Mouse (Mus musculus) liver, embryonic 16.5 days (tissue): ENCODE data around the gene Sec14l1. TPM values are rescaled to one million over a fixed set of nuclear protein-coding genes. Genes with fewer than 3 reads are reported as not detected.

Source experiments
- ATAC-seq: fragments of 200-750 bp; cut with Nextera tagmentation; 2 replicates; pipeline ENCODE4 v1.8.0; 2017; ENCODE audit warnings: low read depth, mild to moderate bottlenecking, moderate number of reproducible peaks, moderate library complexity
- H3K27ac ChIP-seq: fragments of 300-500 bp; sonication (generic); 2 replicates; pipeline ENCODE4 v1.5.1; 2014; ENCODE audit warnings: mild to moderate bottlenecking, low read length
- H3K27me3 ChIP-seq: fragments of 300-500 bp; sonication (generic); 2 replicates; pipeline ENCODE4 v1.6.1; 2014; ENCODE audit warnings: low read depth, low read length, mixed read lengths; ENCODE audit not compliant: control insufficient read depth, insufficient read depth
- H3K36me3 ChIP-seq: fragments of 300-500 bp; sonication (generic); 2 replicates; pipeline ENCODE4 v1.6.1; 2014; ENCODE audit warnings: mild to moderate bottlenecking; ENCODE audit not compliant: control insufficient read depth, insufficient read depth
- H3K4me1 ChIP-seq: fragments of 300-500 bp; sonication (generic); 2 replicates; pipeline ENCODE4 v1.6.1; 2014; ENCODE audit warnings: low read depth, low read length, mixed read lengths; ENCODE audit not compliant: control insufficient read depth
- H3K4me2 ChIP-seq: fragments of 300-500 bp; sonication (generic); 2 replicates; pipeline ENCODE4 v1.6.1; 2014; ENCODE audit warnings: low read depth, low read length, mixed read lengths
- H3K4me3 ChIP-seq: fragments of 300-500 bp; sonication (generic); 2 replicates; pipeline ENCODE4 v1.5.1; 2014; ENCODE audit warnings: low read depth, mild to moderate bottlenecking, low read length
- H3K9ac ChIP-seq: fragments of 300-500 bp; sonication (generic); 2 replicates; pipeline ENCODE4 v1.6.1; 2014; ENCODE audit warnings: low read depth, low read length
- H3K9me3 ChIP-seq: fragments of 300-500 bp; sonication (generic); replicated peaks from 2 replicates; pipeline ENCODE4 v1.6.1; 2016; ENCODE audit warnings: low read length; ENCODE audit not compliant: control insufficient read depth
- WGBS: fragments of 180-500 bp; shearing (Covaris S2); extraction: QIAGEN DNeasy Blood & Tissue Kit; methylation state at CpG from one replicate; pipeline ENCODE4 v1.1.7; 2014; ENCODE audit not compliant: insufficient replicate concordance; 5-methylcytosine and 5-hydroxymethylcytosine counted together
- polyA plus RNA-seq: library from polyadenylated mRNA; unstranded; fragments of >200 nt; fragmentation: Nextera tagmentation; extraction: Ambion mirVana; gene quantifications from 2 replicates; pipeline ENCODE4 v1.2.1, GENCODE M21; 2015

Gene Sec14l1
- polyA plus RNA-seq, 1 experiment from 2014 or later = 19.3 TPM

DNA sequence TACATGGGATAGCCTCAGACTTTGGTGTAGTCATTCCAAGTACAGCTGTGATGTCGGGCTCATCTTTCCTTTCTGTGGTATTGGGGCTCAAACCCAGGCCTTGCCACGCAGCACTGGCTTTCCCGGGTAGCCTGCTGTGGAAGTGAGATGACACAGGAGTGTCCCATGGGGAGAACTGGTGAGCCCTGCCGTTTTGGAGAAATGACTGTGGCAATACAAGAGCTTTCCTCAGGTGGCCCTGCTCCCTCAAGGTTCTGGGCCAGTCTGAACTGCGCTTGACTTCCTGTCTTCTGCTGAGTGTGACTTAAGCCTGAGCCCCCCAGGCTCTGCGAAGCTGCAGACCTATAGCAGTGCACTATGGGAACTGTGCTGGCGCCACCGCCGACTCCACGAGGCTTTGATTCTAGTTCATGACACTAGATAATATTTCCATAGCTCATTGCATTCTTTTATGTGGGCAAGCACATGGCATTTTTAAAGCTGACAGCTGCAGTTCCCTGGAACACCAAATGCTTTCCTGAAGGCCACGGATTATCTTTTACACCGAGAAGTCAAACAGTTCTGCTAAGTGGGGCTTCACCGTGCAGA lies 12.4 kb downstream of the Sec14l1 start:
- no peaks in the 10 kb centered on the region for H3K27me3 ChIP-seq
- H3K4me3 ChIP-seq = no peak overlapping the region
- 68% methylated on average over 13 of the region's 13 CpGs for whole genome bisulfite sequencing
- no peak overlapping the region for H3K4me2 ChIP-seq
- peaks cover 8% of the 10 kb centered on the region for H3K4me1 ChIP-seq
- H3K9ac ChIP-seq = no peak overlapping the region
- peak overlapping the region; percentile 38 for H3K27ac ChIP-seq
- no peaks in the 10 kb centered on the region for H3K9me3 ChIP-seq
- ATAC-seq = no peak
- no peaks in the 10 kb centered on the region for H3K36me3 ChIP-seq

GRCm38 (mm10) chr11:117127931-117128548 lies 13.1 kb downstream of the Sec14l1 start:
- no peaks in the 10 kb centered on the region for H3K27me3 ChIP-seq
- H3K27ac ChIP-seq = peak overlapping the region; percentile 38; the same call in 1 of the 2 replicates
- 65% methylated on average over 12 of the region's 12 CpGs for WGBS
- peak; percentile 62 for ATAC-seq
- no peak overlapping the region for H3K4me2 ChIP-seq
- H3K9ac ChIP-seq = no peak overlapping the region
- H3K36me3 ChIP-seq = no peaks in the 10 kb centered on the region
- H3K9me3 ChIP-seq = no peaks in the 10 kb centered on the region
- no peak overlapping the region for H3K4me3 ChIP-seq
- peaks cover 8% of the 10 kb centered on the region for H3K4me1 ChIP-seq

DNA sequence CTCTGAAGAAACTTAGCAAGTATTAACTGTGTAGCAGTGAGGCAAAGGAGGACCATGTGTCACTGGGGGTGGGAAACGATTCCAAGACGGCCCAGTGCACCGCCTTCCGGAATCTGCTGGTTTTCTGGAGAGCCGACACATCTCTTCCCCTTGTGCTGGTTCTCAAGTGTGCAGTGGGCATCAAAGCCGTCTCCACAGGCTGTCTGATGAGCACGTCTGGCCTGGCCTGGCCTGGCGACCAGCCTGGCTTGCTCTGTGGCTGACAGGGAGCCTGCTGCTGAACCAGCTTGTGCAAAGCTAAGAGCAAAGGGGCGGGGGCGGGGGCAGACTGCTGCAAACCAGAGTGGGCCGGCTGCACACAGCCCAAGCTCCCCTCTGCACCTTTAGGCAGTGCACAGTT lies 14.5 kb downstream of the Sec14l1 start:
- no peak overlapping the region for H3K4me3 ChIP-seq
- H3K9ac ChIP-seq = no peak overlapping the region
- H3K36me3 ChIP-seq = no peaks in the 10 kb centered on the region
- H3K27ac ChIP-seq = no peak overlapping the region
- H3K27me3 ChIP-seq = no peaks in the 10 kb centered on the region
- ATAC-seq = no peak
- H3K4me1 ChIP-seq = peaks cover 8% of the 10 kb centered on the region
- WGBS = 79% methylated on average over 11 of the region's 11 CpGs
- no peaks in the 10 kb centered on the region for H3K9me3 ChIP-seq
- H3K4me2 ChIP-seq = no peak overlapping the region

GRCm38 (mm10) chr11:117130068-117130467 lies 15.1 kb downstream of the Sec14l1 start:
- no peak for ATAC-seq
- H3K36me3 ChIP-seq = no peaks in the 10 kb centered on the region
- 85% methylated on average over 8 of the region's 8 CpGs for WGBS

DNA sequence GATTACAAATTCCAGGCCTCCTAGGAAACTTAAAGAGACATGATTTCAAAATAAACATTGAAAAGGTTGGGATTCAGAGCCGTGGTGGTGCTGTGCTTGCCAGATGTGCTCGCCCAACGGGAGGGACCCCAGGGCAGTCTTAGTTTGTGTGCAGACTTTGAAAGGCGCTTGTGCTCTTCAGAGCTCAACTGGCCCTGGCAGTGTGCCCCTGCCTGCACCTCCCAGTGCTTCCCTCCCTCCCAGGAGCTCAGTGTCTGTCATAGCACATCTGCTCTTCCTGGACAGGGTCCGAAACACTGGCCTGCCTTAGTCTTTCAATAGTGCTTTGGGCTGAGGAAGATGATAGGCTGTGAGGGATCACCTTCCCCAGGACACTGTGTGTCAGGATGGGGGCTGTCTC lies 15.9 kb downstream of the Sec14l1 start:
- no peak overlapping the region for H3K27ac ChIP-seq
- H3K36me3 ChIP-seq = no peaks in the 10 kb centered on the region
- no peak for ATAC-seq
- H3K27me3 ChIP-seq = no peaks in the 10 kb centered on the region
- no peak overlapping the region for H3K4me2 ChIP-seq
- no peak overlapping the region for H3K9ac ChIP-seq
- H3K4me1 ChIP-seq = peaks cover 10% of the 10 kb centered on the region
- WGBS = 74% methylated on average over 5 of the region's 5 CpGs
- H3K9me3 ChIP-seq = no peaks in the 10 kb centered on the region
- H3K4me3 ChIP-seq = no peak overlapping the region

More at GRCm38 (mm10) chr11:117130068-117130467, 15.1 kb downstream of the Sec14l1 start:
- Histone ChIP-seq H3K4me3 (no peak overlapping the region), H3K4me2 (no peak overlapping the region), H3K9ac (no peak overlapping the region), H3K27ac (no peak overlapping the region), H3K9me3 (no peaks in the 10 kb centered on the region), H3K4me1 (peaks cover 8% of the 10 kb centered on the region), H3K27me3 (no peaks in the 10 kb centered on the region)

DNA sequence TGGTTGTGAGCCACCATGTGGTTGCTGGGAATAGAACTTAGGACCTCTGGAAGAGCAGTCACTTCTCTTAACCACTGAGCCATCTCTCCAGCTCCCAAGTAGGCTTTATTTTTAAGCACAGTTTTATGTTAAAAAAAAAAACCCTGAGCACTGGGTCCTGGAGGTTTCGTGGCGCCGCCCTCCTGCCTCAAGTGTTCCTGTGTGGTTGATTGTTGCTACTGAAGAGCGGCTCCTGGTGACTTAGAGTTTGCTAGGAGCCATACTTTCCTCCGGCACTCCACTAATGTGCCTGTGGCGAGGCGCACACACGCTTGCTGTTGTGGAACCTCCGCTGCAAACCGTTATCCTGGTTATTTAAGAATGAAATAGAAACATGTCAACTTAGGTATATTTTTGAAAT lies 16.5 kb downstream of the Sec14l1 start:
- H3K4me1 ChIP-seq = peaks cover 12% of the 10 kb centered on the region
- H3K4me3 ChIP-seq = no peak overlapping the region
- WGBS = 88% methylated on average over 10 of the region's 10 CpGs
- H3K9ac ChIP-seq = no peak overlapping the region
- no peaks in the 10 kb centered on the region for H3K27me3 ChIP-seq
- no peak for ATAC-seq
- no peak overlapping the region for H3K27ac ChIP-seq
- H3K36me3 ChIP-seq = no peaks in the 10 kb centered on the region
- no peaks in the 10 kb centered on the region for H3K9me3 ChIP-seq
- H3K4me2 ChIP-seq = no peak overlapping the region

DNA sequence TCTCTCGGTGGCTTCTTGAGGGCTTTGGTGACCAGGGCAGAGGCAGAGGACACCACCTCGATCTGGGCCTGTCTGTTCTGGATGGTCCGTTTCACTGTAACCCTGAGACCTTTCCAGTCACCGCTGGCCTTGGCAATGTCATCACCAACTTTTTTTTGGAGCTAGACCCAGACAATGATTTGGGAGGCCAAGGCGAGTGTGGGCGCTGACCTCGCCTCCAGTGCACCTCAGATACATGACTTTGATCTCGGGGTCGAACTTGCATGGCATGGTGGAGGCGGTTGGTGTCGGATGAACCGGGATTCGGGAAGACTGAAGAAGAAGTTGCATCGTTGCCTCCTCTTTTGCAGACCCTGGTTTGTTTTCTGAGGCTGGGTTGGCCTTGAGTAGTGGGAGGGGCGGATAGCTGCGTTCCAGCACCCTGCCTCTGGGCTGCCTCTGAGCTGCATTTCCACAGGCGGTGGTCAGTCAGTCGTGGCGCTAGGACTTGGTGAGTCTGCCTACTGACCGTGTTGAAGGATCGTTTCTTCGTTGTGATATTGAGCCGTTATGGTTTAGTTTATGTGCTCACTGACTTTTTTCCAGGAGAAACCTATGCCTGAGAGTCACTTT lies 19.9 kb downstream of the Sec14l1 start:
- no peak overlapping the region for H3K27ac ChIP-seq
- H3K4me1 ChIP-seq = peaks cover 7% of the 10 kb centered on the region; the same call in 1 of the 2 replicates
- WGBS = 74% methylated on average over 23 of the region's 23 CpGs
- no peak overlapping the region for H3K9ac ChIP-seq
- no peaks in the 10 kb centered on the region for H3K27me3 ChIP-seq
- H3K36me3 ChIP-seq = no peaks in the 10 kb centered on the region
- H3K4me2 ChIP-seq = no peak overlapping the region
- H3K4me3 ChIP-seq = no peak overlapping the region
- no peaks in the 10 kb centered on the region for H3K9me3 ChIP-seq
- ATAC-seq = no peak

DNA sequence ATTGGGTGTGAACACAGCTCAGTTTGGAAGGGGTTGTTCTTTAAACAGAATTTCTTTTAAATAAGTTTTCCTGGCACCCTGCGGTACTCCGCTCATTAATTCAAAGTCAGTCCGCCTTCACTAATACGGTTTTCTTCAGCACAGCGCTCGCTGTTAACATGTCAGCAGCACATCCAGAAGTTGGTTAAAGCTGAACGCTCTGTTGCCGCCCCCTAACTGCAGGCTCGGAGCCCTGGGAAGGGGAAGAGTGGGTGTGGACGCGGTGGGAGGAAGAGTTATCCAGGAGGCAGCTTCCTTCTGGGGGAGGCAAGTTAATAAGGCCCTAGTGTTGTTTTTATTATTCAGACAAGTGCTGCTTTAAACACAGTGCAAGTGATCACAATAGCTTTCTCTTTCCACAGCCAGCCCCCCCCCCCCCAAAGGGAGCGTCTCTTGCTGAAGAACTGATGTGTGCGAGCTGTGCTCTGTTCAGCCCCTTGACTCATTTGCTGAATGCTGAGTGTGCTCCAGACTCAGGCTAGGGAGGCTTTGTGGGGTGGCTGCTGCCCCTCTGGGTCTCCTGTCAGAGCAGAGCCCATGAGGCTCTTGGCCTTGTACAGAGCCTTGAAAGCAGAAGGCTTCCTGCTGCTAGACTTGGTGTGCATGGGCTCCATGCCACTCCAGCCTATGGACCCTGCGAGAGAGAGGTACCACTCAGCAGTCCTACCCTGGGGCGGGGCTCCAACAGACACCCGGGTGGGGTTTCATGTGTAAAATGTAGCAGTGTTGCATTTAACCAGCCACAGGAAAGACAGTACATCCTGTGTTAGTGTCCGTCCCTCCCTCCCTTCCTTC lies 20.7 kb downstream of the Sec14l1 start:
- Histone ChIP-seq H3K4me2 (no peak overlapping the region), H3K9ac (no peak overlapping the region), H3K4me1 (peaks cover 7% of the 10 kb centered on the region; the same call in 1 of the 2 replicates), H3K4me3 (no peak overlapping the region), H3K27me3 (no peaks in the 10 kb centered on the region), H3K36me3 (no peaks in the 10 kb centered on the region), H3K27ac (no peak overlapping the region), H3K9me3 (no peaks in the 10 kb centered on the region)
- ATAC-seq = no peak
- WGBS = 37% methylated on average over 17 of the region's 17 CpGs
